Mouse (Mus musculus) erythroid progenitor cell, adult 5-6 weeks (primary cell): ENCODE measurements around the gene Ppp1r15a. TPM values are rescaled to one million over a fixed set of nuclear protein-coding genes. Genes with fewer than 3 reads are reported as not detected.
A peak's percentile ranks its signal among the peaks of the same experiment; 100 is the strongest.
"Not testable (repeated sequence)": the region's sequence is repeated elsewhere in the genome, so short reads cannot be mapped to it uniquely, and the experiment has no call there.

Experiments used
- ATAC-seq: replicated peaks from 2 replicates; pipeline ENCODE4 v1.8.0; 2016; ENCODE audit warnings: moderate number of reproducible peaks, mild to moderate bottlenecking, moderate TSS enrichment, inconsistent platforms; ENCODE audit not compliant: poor library complexity, low FRiP score, severe bottlenecking
- total RNA-seq, 2 experiments: library from RNA; stranded (forward) in 1 of 2; stranded (reverse) in 1 of 2; fragments of 150-400 nt in 1 of 2; fragments of 186-747, 209-891 nt in 1 of 2; gene quantifications; 2 replicates each; pipeline versions ENCODE4 v1.2.3 to v1.2.4; 2015 to 2017; ENCODE audit warnings: low replicate concordance in 2 of 2

The Ppp1r15a gene
- total RNA-seq, 2 experiments from 2014 or later = 633 to 814 TPM

- no peak for ATAC-seq
These were observed 3.8 kb downstream of the Ppp1r15a start for GRCm38 (mm10) chr7:45522194-45522752.

DNA sequence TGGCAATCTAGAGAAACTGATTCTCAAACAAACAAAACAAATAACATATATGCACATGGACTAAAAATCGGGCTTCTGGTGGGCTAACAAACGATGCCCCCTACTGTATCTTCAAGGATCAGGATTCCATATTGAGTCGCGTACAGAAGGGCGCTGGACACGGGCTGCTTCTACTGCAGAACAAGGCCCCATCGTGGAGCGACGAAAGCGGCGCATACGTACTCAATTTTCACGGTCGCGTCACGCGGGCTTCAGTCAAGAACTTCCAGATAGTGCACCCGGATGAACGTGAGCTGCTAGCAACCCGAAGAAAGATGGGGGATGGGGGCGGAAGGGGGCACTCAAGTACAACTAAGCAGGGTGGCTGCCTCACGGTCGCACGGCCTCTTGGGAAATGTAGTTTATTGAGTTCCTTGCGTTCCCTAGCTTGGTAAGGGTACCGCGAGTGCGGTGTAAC, 4.3 kb downstream of the Ppp1r15a start:
- ATAC-seq = no peak

DNA sequence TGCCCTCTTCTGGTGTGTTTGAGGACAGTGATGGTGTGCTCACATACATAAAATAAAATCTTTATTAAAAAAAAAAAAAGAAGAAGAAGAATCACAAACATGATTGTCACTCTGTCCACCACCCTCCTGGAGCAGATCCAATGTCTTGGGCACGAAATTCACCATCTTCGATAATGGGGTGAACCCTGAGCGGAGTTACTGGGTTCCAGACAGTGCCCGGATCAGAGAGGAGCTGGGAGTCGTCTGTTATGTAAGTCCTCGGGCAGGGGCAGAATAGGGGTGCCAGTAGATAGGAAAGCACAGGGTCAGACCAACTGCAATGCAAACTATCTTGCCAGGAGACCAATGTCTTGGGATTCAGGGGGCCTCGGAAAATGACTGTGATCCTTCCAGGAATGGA, 5.5 kb downstream of the Ppp1r15a start:
- no peak for ATAC-seq

DNA sequence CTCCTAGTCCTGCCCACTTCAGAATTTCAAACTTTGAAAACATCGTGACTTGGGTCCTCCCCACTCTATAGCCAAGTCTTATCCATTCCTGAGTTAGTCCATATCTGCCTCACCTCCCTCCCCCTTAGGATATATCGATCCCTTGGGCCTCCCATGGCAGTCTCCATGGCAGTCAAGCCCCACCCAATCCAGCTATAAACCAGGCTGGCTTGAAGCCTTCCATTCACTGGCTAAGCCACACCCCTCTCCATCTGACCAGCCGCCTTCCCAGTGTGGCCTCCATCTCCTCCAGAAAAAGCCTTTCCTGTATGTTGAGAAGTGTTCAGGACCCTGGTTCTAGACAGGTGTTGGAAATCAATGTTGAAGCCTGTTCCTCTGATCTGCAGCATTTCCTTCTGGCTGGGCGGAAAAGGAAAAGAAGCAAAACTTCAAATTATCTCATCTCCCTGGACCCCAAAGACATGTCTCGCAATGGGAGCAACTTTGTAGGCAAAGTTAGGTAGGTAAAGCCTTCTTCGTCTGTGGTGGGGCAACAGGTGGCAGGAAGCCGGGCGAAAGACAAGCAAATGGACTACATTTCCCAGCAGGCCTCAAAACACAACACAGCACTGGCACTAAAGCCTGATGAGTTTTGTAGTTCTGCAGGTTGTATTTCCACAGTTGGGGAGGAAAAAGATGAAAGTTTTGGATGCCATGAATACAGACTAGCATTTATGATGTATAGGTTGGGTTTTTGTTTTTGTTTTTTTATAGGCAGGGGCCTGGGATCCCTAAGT, 6.5 kb downstream of the Ppp1r15a start:
- peak; percentile 44; the same call in 1 of the 2 replicates for ATAC-seq

GRCm38 (mm10) chr7:45518618-45519017, 7.5 kb downstream of the Ppp1r15a start:
- no peak for ATAC-seq

DNA sequence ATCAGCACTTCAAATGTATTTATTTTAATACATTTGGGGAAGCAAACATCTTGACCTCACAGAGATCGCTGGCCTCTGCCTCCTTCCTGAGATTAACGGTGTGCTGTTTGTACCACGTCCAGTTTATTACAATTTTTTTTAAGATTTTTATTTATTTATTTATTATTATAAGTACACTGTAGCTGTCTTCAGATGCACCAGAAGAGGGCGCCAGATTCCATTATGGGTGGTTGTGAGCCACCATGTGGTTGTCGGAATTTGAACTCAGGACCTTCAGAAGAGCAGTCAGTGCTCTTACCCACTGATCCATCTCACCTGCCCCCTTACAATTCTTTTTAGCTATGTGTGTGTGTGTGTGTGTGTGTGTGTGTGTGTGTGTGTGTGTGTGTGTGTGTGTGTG, 9.2 kb downstream of the Ppp1r15a start:
- ATAC-seq = not testable (repeated sequence)

DNA sequence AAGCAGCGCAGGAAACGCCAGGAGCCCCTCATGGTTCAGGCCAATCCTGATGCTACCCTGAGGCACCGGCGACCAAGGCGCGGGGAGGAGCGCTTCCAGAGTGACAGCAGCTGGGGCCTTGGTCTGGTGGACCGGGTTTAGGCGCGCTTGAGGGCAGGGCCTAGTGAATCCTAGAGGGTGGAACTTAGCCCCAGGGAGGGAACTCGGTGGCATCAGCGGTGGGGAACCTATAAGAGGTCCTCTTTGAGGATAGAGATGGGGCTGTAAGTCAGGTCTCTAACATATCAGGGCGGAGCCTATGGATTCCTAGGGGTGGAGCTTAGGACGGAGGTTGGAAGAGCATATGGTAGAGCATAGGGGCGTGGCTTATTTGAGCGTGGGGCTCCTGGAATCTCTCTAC, 10.6 kb downstream of the Ppp1r15a start:
- peak; percentile 74 for ATAC-seq

GRCm38 (mm10) chr7:45514411-45514810, 11.7 kb downstream of the Ppp1r15a start:
- no peak for ATAC-seq

GRCm38 (mm10) chr7:45509912-45510787, 15.9 kb downstream of the Ppp1r15a start, which contains the start of gene Nucb1:
TSS of gene Nucb1 (minus strand) at chr7:45510406.
- ATAC-seq = peak; percentile 80

- ATAC-seq = peak; percentile 60
These were observed 16.7 kb downstream of the Ppp1r15a start for GRCm38 (mm10) chr7:45509181-45509882.

GRCm38 (mm10) chr7:45508561-45508960, 17.5 kb downstream of the Ppp1r15a start:
- peak; percentile 82 for ATAC-seq

- no peak for ATAC-seq
These were observed 18.5 kb downstream of the Ppp1r15a start for GRCm38 (mm10) chr7:45507583-45507982.

- ATAC-seq = no peak
These were observed 27.6 kb downstream of the Ppp1r15a start for GRCm38 (mm10) chr7:45498427-45498826.

DNA sequence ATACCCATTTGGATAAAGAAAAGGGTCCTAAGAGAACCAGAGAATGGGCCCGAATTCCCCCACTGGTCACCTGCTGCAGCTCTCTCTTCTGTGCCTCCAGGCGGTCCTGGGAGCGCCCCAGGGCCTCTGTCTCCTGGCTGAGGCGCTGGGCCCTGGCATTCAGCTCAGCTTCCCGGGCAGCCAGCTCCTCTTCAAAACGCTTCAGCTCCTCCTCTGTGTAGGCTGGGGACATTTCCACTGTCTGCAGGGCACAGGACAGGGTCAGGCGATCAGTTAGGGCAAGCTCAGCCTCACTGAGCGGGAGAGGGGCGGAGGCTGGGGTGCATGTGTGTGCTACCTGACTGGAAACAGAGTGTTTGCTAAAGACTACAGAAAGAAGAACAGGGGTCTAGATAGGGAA, 31.5 kb downstream of the Ppp1r15a start:
- no peak for ATAC-seq

GRCm38 (mm10) chr7:45492951-45493350, 33.1 kb downstream of the Ppp1r15a start:
- ATAC-seq = no peak

DNA sequence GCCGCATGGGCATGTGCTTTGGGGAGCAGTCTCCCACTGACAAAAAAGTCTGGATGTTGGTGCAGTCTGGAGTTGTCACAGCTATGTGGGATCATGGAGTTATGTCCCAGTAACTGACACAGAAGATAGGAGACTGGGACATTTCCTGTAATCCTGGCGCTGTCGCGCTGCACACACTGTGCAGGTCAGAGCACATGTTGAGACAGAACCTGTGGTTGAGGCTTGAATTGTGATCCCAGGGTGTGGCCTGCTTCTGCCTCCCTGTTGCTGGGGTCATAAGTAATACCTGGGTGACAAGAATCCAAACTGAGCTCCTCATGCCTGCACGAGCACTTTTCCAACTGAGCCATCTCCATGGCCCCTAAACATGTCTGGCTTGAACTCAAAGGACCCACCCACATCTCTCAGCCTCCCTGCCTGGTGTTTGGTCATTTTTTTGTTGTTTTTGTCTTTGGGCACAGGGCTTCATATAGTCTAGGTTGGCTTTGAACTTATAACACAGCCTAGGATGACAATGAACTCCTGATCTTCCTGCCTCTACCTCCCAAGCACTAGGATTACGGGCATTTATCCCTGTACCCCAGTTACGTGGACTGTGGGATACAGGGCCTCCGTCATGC, 33.7 kb downstream of the Ppp1r15a start:
- no peak for ATAC-seq

- ATAC-seq = no peak
These were observed 34.8 kb downstream of the Ppp1r15a start for GRCm38 (mm10) chr7:45491264-45491663.

DNA sequence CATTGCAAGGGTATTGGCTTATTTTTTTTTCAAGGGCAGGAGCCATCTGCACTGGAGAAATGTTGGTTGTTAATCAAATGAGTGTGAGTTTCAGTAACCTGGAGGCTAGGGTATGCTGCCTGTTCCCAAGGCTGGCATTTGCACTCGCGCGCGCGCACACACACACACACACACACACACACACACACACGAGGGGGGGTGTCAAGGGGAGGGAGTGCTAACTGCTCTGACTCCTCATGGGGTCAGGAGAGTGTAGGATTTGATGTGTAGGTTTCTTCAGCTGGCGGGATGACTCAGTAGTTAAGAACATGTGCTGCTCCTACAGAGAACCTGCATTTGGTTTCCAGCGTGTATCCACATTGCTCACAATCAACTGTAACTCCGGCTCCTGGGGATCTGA, 35.2 kb downstream of the Ppp1r15a start:
- ATAC-seq = no peak

DNA sequence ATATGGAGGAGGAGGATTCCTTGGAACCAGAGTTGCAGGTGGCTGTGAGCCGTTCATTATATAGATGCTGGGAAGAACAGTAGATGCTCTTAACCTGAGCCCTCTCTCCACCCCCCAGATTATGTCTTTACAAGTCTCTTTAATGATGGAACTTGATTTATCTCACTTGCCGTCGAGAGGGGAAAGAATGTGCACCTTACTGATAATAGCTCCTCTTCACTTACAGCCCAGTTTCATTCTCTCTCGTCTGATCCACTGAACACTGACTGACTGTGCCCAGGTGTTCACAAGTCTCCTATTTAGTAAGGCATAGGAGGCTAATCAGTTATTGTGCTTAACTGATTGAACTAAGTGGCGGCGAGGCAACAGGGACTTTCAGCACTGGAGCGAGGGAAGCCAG, 36.5 kb downstream of the Ppp1r15a start:
- ATAC-seq = no peak
